Mouse (Mus musculus): ENCODE measurements at regions not wholly inside any gene's neighbourhood (a gene's known extent, or its start where the extent isn't known, plus 50 kb on each side); places are given as distances from the start of the nearest gene placed in this dataset.
A peak's percentile ranks its signal among the peaks of the same experiment; 100 is the strongest.

DNA sequence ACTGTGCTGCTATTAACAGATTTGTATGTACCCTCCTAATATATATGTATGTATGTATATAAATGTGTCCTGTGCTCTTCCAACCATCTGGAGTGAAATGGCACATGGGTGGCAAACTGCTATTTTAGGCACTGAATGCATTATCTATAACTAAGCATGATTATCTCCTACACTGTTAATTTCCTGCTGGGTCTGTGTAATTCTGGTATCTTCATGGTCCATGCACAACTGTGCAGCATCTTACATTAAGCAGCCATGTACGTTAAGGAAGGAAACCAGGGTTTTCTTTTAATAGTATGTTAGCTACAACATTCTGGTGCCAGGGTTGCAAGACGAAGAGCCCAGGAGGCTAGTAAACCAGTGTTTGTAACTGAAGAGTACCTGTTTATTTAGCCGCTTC, 521.3 kb downstream of the Efnb2 start:
- no peaks in the 10 kb centered on the region for H3K36me3 ChIP-seq (ENCODE audit: insufficient read depth, low read length)
- H3K4me3 ChIP-seq (ENCODE audit: low read length): no peak overlapping the region
- no peak for ATAC-seq (ENCODE audit: low FRiP score, low TSS enrichment)
- no peaks in the 10 kb centered on the region for H3K27me3 ChIP-seq (ENCODE audit: insufficient read depth, low read length)
- H3K4me2 ChIP-seq (replicated peaks; ENCODE audit: low read depth, low read length): no peak overlapping the region
- no peaks in the 10 kb centered on the region for H3K9me3 ChIP-seq (ENCODE audit: low read length)
- WGBS: 86% methylated on average over 3 of the region's 3 CpGs
- no peak overlapping the region for H3K9ac ChIP-seq (replicated peaks; ENCODE audit: low read length)
- no peaks in the 10 kb centered on the region for H3K4me1 ChIP-seq (ENCODE audit: insufficient read depth, low read length)
- no peak overlapping the region for H3K27ac ChIP-seq (ENCODE audit: low read length)

- no peaks in the 10 kb centered on the region for H3K9me3 ChIP-seq (ENCODE audit: low read length)
- 0 out of 2 replicates have a peak, but pooled peaks have one; percentile 21 for ATAC-seq (ENCODE audit: low FRiP score, low TSS enrichment)
- H3K4me1 ChIP-seq (ENCODE audit: insufficient read depth, low read length): peaks cover 10% of the 10 kb centered on the region
- H3K4me2 ChIP-seq (replicated peaks; ENCODE audit: low read depth, low read length): no peak overlapping the region
- H3K9ac ChIP-seq (replicated peaks; ENCODE audit: low read length): no peak overlapping the region
- H3K36me3 ChIP-seq (ENCODE audit: insufficient read depth, low read length): no peaks in the 10 kb centered on the region
- H3K27ac ChIP-seq (ENCODE audit: low read length): no peak overlapping the region
- WGBS: 48% methylated on average over 10 of the region's 10 CpGs
- no peak overlapping the region for H3K4me3 ChIP-seq (ENCODE audit: low read length)
- H3K27me3 ChIP-seq (ENCODE audit: insufficient read depth, low read length): no peaks in the 10 kb centered on the region
Measured at GRCm38 (mm10) chr8:8133001-8133785, 527.8 kb downstream of the Efnb2 start.

DNA sequence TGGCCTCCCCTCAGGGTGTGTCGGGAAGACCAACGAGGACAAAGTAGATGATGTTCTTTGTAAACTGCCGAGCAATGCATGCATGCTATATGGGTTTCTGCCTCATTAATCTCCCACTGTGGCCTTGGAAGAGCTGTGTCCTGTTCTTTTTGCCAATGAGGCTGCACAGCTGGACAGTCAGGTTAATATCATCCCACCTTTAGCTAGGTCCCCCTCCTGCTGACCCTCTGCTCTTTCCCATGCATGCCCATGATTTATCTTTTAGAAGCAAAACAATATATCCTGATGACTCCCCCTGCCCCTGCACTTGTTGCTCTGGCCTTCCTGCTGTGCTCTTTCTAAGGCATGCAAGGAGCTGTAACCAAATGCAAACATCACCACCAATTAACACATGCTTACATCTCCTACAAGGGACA, 529.1 kb downstream of the Efnb2 start:
- ATAC-seq (ENCODE audit: low FRiP score, low TSS enrichment): peak; percentile 78
- H3K9ac ChIP-seq (replicated peaks; ENCODE audit: low read length): no peak overlapping the region
- no peaks in the 10 kb centered on the region for H3K27me3 ChIP-seq (ENCODE audit: insufficient read depth, low read length)
- H3K27ac ChIP-seq (ENCODE audit: low read length): peak overlapping the region; percentile 18; the same call in 1 of the 2 replicates
- H3K4me2 ChIP-seq (replicated peaks; ENCODE audit: low read depth, low read length): no peak overlapping the region
- WGBS: 8% methylated on average over 3 of the region's 3 CpGs
- no peaks in the 10 kb centered on the region for H3K36me3 ChIP-seq (ENCODE audit: insufficient read depth, low read length)
- H3K4me1 ChIP-seq (ENCODE audit: insufficient read depth, low read length): peaks cover 10% of the 10 kb centered on the region
- no peak overlapping the region for H3K4me3 ChIP-seq (ENCODE audit: low read length)
- no peaks in the 10 kb centered on the region for H3K9me3 ChIP-seq (ENCODE audit: low read length)

- no peak for ATAC-seq (ENCODE audit: low FRiP score, low TSS enrichment)
Measured at GRCm38 (mm10) chr8:8130806-8131205, 530.2 kb downstream of the Efnb2 start.

GRCm38 (mm10) chr8:8115595-8116429, 545.2 kb downstream of the Efnb2 start:
- no peak overlapping the region for H3K9ac ChIP-seq (replicated peaks; ENCODE audit: low read length)
- no peaks in the 10 kb centered on the region; the same call in 1 of the 2 replicates for H3K27me3 ChIP-seq (ENCODE audit: insufficient read depth, low read length)
- H3K36me3 ChIP-seq (ENCODE audit: insufficient read depth, low read length): no peaks in the 10 kb centered on the region
- peak; percentile 88; the same call in 1 of the 2 replicates for ATAC-seq (ENCODE audit: low FRiP score, low TSS enrichment)
- H3K4me3 ChIP-seq (ENCODE audit: low read length): no peak overlapping the region
- H3K9me3 ChIP-seq (ENCODE audit: low read length): no peaks in the 10 kb centered on the region
- H3K4me1 ChIP-seq (ENCODE audit: insufficient read depth, low read length): peaks cover 5% of the 10 kb centered on the region; the same call in 1 of the 2 replicates
- H3K27ac ChIP-seq (ENCODE audit: low read length): no peak overlapping the region
- 24% methylated on average over 6 of the region's 6 CpGs for WGBS
- no peak overlapping the region for H3K4me2 ChIP-seq (replicated peaks; ENCODE audit: low read depth, low read length)

More at GRCm38 (mm10) chr8:8130806-8131205, 530.2 kb downstream of the Efnb2 start:
- Histone ChIP-seq H3K4me2 (replicated peaks; ENCODE audit: low read depth, low read length) (no peak overlapping the region), H3K36me3 (ENCODE audit: insufficient read depth, low read length) (no peaks in the 10 kb centered on the region), H3K27me3 (ENCODE audit: insufficient read depth, low read length) (no peaks in the 10 kb centered on the region), H3K9ac (replicated peaks; ENCODE audit: low read length) (no peak overlapping the region), H3K9me3 (ENCODE audit: low read length) (no peaks in the 10 kb centered on the region), H3K27ac (ENCODE audit: low read length) (no peak overlapping the region), H3K4me1 (ENCODE audit: insufficient read depth, low read length) (peaks cover 10% of the 10 kb centered on the region), H3K4me3 (ENCODE audit: low read length) (no peak overlapping the region)
- WGBS: 74% methylated on average over 2 of the region's 2 CpGs

GRCm38 (mm10) chr8:8114604-8115003, 546.4 kb downstream of the Efnb2 start:
- Histone ChIP-seq H3K27ac (ENCODE audit: low read length) (no peak overlapping the region), H3K9me3 (ENCODE audit: low read length) (no peaks in the 10 kb centered on the region), H3K27me3 (ENCODE audit: insufficient read depth, low read length) (no peaks in the 10 kb centered on the region; the same call in 1 of the 2 replicates), H3K4me3 (ENCODE audit: low read length) (no peak overlapping the region), H3K4me2 (replicated peaks; ENCODE audit: low read depth, low read length) (no peak overlapping the region), H3K4me1 (ENCODE audit: insufficient read depth, low read length) (peaks cover 13% of the 10 kb centered on the region), H3K36me3 (ENCODE audit: insufficient read depth, low read length) (no peaks in the 10 kb centered on the region), H3K9ac (replicated peaks; ENCODE audit: low read length) (no peak overlapping the region)
- WGBS: 83% methylated on average over 3 of the region's 3 CpGs
- ATAC-seq (ENCODE audit: low FRiP score, low TSS enrichment): no peak

DNA sequence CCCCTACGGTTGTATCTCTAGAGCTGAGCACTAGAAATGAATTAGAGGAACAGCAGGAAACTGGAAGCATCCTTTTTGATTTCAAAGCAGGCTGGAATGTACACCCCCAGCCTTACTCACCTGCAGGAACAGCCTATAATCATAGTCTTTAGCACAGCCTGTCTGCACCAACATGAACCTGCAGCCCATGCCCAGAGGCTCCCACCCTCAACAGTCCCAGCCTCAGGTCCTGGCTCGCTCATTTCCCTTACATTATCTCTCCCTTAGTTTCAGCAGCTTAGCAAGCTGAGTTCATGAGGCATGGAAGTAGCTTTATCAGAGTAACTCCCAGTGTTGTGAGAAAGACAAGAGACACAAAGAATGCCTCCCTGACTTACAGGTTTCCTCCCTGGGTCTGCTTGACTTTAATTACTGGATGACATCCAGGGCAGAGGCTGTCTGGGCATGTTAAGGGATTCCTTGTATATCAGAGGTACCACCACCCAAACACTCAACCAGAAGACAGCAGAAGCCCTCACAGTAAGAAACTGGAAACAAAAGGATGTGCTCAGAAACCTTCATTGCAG, 551.2 kb downstream of the Efnb2 start:
- peaks cover 8% of the 10 kb centered on the region for H3K4me1 ChIP-seq (ENCODE audit: insufficient read depth, low read length)
- H3K36me3 ChIP-seq (ENCODE audit: insufficient read depth, low read length): no peaks in the 10 kb centered on the region
- ATAC-seq (ENCODE audit: low FRiP score, low TSS enrichment): peak; percentile 82
- no peak overlapping the region for H3K9ac ChIP-seq (replicated peaks; ENCODE audit: low read length)
- no peaks in the 10 kb centered on the region; the same call in 1 of the 2 replicates for H3K27me3 ChIP-seq (ENCODE audit: insufficient read depth, low read length)
- H3K27ac ChIP-seq (ENCODE audit: low read length): peak overlapping the region; percentile 46; the same call in 1 of the 2 replicates
- no peaks in the 10 kb centered on the region for H3K9me3 ChIP-seq (ENCODE audit: low read length)
- no peak overlapping the region for H3K4me2 ChIP-seq (replicated peaks; ENCODE audit: low read depth, low read length)
- 60% methylated on average over 2 of the region's 2 CpGs for WGBS
- no peak overlapping the region for H3K4me3 ChIP-seq (ENCODE audit: low read length)

DNA sequence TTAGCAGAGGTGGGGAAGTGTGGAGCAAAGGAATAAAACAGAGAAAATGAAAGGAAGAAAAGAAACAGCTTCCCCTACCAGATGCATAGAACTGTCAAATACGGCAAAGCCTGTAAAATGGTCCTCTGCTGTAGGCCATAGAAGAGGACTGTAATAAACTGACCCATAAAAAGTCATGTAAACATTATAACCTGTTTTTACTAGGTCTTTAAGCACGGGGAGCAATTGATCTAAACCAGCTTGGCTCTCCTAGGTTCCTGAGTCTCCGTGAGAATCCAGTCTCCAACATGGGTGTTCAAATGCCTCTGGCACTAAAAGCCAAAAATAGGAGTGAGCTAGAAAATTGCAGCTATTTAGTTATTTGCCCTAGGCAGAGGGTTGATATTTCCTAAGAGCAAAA, 557.5 kb downstream of the Efnb2 start:
- no peak for ATAC-seq (ENCODE audit: low FRiP score, low TSS enrichment)
- WGBS: 63% methylated on average over 3 of the region's 3 CpGs
- Histone ChIP-seq H3K9me3 (ENCODE audit: low read length) (no peaks in the 10 kb centered on the region), H3K4me1 (ENCODE audit: insufficient read depth, low read length) (peaks cover 10% of the 10 kb centered on the region), H3K4me2 (replicated peaks; ENCODE audit: low read depth, low read length) (no peak overlapping the region), H3K4me3 (ENCODE audit: low read length) (no peak overlapping the region), H3K27me3 (ENCODE audit: insufficient read depth, low read length) (no peaks in the 10 kb centered on the region), H3K9ac (replicated peaks; ENCODE audit: low read length) (no peak overlapping the region), H3K36me3 (ENCODE audit: insufficient read depth, low read length) (no peaks in the 10 kb centered on the region), H3K27ac (ENCODE audit: low read length) (no peak overlapping the region)

- ATAC-seq (ENCODE audit: low FRiP score, low TSS enrichment): peak; percentile 94
- peaks cover 10% of the 10 kb centered on the region for H3K4me1 ChIP-seq (ENCODE audit: insufficient read depth, low read length)
- H3K9ac ChIP-seq (replicated peaks; ENCODE audit: low read length): no peak overlapping the region
- no peaks in the 10 kb centered on the region for H3K36me3 ChIP-seq (ENCODE audit: insufficient read depth, low read length)
- H3K27ac ChIP-seq (ENCODE audit: low read length): peak overlapping the region; percentile 24; the same call in 1 of the 2 replicates
- H3K4me2 ChIP-seq (replicated peaks; ENCODE audit: low read depth, low read length): no peak overlapping the region
- H3K27me3 ChIP-seq (ENCODE audit: insufficient read depth, low read length): no peaks in the 10 kb centered on the region
- no peaks in the 10 kb centered on the region for H3K9me3 ChIP-seq (ENCODE audit: low read length)
- H3K4me3 ChIP-seq (ENCODE audit: low read length): no peak overlapping the region
- 49% methylated on average over 6 of the region's 6 CpGs for WGBS
Measured at GRCm38 (mm10) chr8:8102010-8102727, 558.9 kb downstream of the Efnb2 start.
